Mouse (Mus musculus) Patski (cell line): ENCODE data around the gene Mtmr3. TPM values are rescaled to one million over a fixed set of nuclear protein-coding genes. Genes with fewer than 3 reads are reported as not detected.

Source experiments
- ATAC-seq: fragments of 100-300 bp; one replicate; pipeline ENCODE4 v1.8.0; 2021
- CTCF ChIA-PET: fragments of 350-600 bp; sonication (Branson Sonifier 250); formaldehyde crosslinking; loops from one replicate; lab custom pipeline; 2022; ENCODE audit warnings: inconsistent platforms; lab: Charles Lee
- POLR2A ChIA-PET: fragments of 350-600 bp; sonication (Branson Sonifier 250); formaldehyde crosslinking; loops from one replicate; lab custom pipeline; 2022; ENCODE audit warnings: antibody characterized with exemption, inconsistent platforms; lab: Charles Lee
- DNase-seq: peaks from one replicate; pipeline ENCODE4 v3.0.0-alpha.2; 2011; ENCODE audit warnings: low read depth, low spot score
- H3K27me3 ChIP-seq: fragments of 371-371 bp; one replicate; pipeline ENCODE4 v1.5.1; 2021
- CTCF ChIP-seq: fragments of 100-300 bp; IDR thresholded peaks from one replicate; pipeline ENCODE4 v1.5.1; 2021
- in situ Hi-C: fragments of 300-500 bp; cut with MboI; formaldehyde crosslinking; loops from 3 replicates; pipeline ENCODE4 v1.11.1; 2018; ENCODE audit warnings: low pct_unique_long_range_greater_than_20kb, mixed read lengths
- polyA plus RNA-seq: library from polyadenylated mRNA; unstranded; gene quantifications from one replicate; pipeline ENCODE4 v1.2.3, GENCODE M21; 2021

Gene Mtmr3
- 49.1 TPM for polyA plus RNA-seq

DNA sequence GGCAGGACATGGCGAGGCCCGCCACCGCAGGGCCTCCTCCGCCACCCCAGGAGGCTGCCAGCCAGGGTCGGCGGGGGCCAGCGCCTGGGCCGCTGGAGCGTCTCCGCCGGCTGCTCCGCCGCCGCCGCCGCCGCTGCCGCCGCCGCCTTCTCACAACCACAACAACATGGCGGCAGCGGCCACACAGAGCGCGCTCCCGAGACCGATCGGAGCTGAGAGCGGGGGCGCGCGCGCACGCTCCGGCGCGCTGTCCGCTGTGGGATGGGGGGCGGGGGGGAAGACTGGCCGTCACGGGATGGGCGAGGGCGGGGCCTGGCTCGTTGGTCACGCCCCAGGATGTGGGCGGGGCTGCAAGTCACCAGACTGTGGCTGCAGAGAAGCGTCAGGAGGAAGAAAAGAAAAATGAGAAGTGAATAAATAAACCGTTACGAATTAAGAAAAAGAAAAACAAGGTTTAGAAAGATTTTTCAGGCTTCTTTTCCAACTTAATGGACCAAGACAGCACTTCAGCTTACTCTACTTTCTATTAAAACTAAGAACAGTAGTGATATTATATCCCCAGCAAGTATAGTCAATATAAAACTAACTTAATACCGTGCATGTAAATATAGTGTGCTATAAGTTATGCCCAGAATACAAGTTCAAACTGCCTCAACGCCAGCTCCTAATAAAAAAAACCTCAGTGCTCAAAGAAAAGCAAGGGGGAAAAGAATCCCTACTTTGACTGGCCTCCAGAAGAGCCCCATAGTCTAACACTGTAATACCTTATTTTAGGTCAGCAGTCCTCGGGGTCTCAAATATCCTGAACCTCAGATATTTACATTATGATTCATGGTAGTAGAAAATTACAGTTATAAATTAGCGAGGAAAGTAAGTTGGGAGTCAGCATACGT, at the start of gene Mtmr3:
Gene Mtmr3, minus strand, starts transcription at position 256 of the 893 bp plus-strand sequence.
- DNase-seq (peak; percentile 51), ATAC-seq (peak; percentile 72)
- in situ Hi-C loops: loop anchor here (5.0 kb wide), 1 partner anchor 42 kb away; the partner anchor contains the start of gene Ascc2
- no peak for TF ChIP-seq CTCF
- CTCF ChIA-PET: no interaction called here
- POLR2A ChIA-PET: interaction anchor here (1.0 to 1.9 kb wide), 2 partner anchors 12 to 43 kb away, joined by 6 to 8 read pairs; partner anchors contain the start of gene Ascc2
- H3K27me3 ChIP-seq: no peaks in the 10 kb centered on the region

DNA sequence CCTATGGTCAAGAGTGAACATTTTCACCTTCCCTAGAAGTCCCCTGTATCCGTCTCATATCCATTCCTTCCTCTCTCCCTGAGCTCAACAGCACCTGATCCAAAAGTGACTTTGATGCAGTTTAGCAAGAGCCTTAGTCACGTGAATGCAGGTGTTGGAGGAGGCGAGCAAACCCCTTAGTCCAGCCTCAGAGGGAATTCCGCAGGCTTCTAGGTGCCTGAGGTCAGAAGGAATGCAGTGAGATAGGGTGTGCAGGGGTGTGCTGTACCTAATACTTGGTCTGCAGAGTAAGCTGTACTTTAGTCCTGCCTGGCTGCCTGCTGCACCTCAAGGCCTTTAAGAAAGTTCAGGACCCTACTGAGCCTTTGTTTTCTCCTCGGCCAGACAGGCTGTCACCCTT, 49.1 kb upstream of the Mtmr3 start:
- ChIA-PET POLR2A (no interaction called here), CTCF (no interaction called here)
- DNase-seq (no peak), ATAC-seq (no peak)
- no peak for TF ChIP-seq CTCF
- no peaks in the 10 kb centered on the region for H3K27me3 ChIP-seq
- in situ Hi-C loops: no loop called here

DNA sequence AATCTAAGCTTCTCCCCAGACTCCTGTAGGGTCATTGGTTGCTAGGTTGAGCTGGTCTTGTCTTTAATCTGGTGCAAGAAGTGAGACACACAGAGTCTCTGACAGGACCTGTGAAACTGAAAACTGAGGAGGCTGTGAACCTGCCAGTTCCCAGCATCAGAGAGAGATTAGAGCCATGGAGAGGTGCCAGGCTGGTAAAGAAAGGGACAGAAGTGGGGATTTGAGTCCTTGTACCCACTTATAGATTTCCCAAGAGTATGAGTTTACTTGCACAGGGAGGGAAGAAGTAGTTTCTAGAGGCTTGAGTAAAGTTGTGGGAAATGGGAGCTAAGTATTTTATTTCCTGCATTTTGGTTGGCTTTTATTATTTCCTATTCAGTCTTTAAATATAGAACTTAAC, 46.5 kb upstream of the Mtmr3 start:
- H3K27me3 ChIP-seq: no peaks in the 10 kb centered on the region
- ATAC-seq (no peak), DNase-seq (no peak)
- ChIA-PET CTCF (no interaction called here), POLR2A (no interaction called here)
- TF ChIP-seq CTCF: no peak
- in situ Hi-C loops: no loop called here

DNA sequence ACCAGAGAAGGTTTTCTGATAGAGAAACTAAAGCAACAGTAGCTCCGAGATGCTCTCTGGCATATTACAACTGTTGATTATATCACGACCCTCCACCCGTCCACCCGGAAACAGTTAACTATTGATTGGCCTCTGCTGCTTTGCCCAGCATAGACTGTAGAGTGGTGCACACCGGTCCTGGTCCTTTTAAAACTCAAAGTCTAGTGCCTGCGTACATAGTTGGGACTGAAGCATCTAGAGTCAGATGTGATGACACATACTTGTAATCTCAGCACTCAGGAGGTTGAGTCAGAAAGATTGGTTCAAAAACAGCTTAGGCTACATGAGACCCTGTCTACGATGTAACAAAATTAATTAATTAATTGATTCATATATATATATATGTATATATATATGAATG, 43.6 kb upstream of the Mtmr3 start:
- DNase-seq (no peak), ATAC-seq (no peak)
- in situ Hi-C loops: loop anchor here (5.0 kb wide), 1 partner anchor 41 kb away; no protein-coding TSS in a partner anchor
- TF ChIP-seq CTCF: no peak
- POLR2A ChIA-PET: interaction anchor here (2.2 kb wide), 1 partner anchor 44 kb away, joined by 8 read pairs; the partner anchor contains the start of gene Mtmr3
- no peaks in the 10 kb centered on the region for H3K27me3 ChIP-seq
- CTCF ChIA-PET: no interaction called here

DNA sequence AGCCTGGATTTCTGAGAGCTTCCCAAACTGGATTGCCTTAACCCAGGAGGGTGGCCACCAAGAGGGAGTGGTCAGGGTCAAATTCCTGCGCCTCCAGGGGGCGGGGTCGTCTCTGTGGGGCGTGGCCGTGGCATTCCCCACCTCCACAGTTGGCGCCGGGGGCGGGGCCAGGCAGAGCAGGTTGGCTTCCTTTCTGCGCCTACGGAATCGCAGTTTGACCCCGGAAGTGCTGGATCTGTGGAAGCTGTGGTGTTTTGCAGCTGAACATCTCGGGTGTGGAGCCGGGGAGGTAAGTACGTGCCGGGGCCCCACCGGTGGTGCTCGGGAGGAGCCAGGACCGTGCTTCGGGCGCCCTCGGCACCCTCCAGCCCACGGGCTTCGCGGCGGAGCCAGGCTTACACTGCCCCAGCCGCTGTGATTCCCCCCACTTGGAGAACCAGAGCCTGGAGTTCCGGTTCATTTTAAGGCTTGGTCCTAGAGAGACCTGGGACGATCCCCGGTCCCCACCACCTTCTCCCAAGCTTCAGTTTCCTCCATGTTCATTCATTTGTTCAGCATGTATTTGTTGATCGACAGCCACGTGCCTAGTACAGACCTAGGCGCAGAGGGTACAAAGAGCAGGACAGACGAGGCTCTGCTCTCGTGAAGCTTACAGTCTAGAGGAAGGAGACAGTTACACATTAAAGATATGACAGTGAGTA, 43.0 kb upstream of the Mtmr3 start, which contains the start of gene Ascc2:
Gene Ascc2, plus strand, starts transcription at position 214 of the 701 bp plus-strand sequence.
- ChIA-PET CTCF (interaction anchor here (1.6 kb wide), 1 partner anchor 53 kb away, joined by 3 read pairs; no protein-coding TSS in a partner anchor), POLR2A (interaction anchor here (2.2 kb wide), 1 partner anchor 43 kb away, joined by 8 read pairs; the partner anchor contains the start of gene Mtmr3)
- ATAC-seq (peak; percentile 68), DNase-seq (no peak)
- H3K27me3 ChIP-seq: no peaks in the 10 kb centered on the region
- in situ Hi-C loops: loop anchor here (5.0 kb wide), 1 partner anchor 40 kb away; no protein-coding TSS in a partner anchor
- TF ChIP-seq CTCF: no peak

DNA sequence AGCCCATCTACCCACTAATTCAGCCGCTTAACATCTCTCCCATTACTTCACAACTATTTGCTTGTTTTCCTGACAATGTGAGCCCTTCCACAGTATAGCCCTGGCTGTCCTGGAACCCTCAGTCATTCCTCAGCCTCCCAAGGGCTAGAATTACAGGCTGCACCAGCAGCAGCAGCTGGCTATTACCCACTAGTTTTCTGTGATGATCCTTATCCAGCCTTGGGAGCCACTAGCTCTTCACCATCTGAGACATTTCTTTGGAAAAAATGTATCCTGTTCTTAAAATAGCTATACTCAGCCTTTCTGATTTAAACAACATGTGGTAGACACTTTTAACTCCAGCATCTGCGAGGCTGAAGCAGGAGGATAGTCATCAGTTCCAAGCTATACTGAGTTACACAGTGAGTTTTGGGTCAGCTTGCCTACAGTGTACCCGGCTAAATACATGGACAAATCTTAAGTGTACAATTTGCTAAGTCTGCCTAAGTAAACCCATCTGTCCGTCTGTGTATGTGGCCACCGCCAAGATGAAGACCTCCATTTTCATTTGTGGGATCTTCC, 42.2 kb upstream of the Mtmr3 start:
- CTCF ChIA-PET: interaction anchor here (1.6 kb wide), 1 partner anchor 53 kb away, joined by 3 read pairs; no protein-coding TSS in a partner anchor
- POLR2A ChIA-PET: no interaction called here
- DNase-seq (no peak), ATAC-seq (no peak)
- in situ Hi-C loops: loop anchor here (5.0 kb wide), 1 partner anchor 40 kb away; no protein-coding TSS in a partner anchor
- TF ChIP-seq CTCF: no peak
- H3K27me3 ChIP-seq: no peaks in the 10 kb centered on the region

DNA sequence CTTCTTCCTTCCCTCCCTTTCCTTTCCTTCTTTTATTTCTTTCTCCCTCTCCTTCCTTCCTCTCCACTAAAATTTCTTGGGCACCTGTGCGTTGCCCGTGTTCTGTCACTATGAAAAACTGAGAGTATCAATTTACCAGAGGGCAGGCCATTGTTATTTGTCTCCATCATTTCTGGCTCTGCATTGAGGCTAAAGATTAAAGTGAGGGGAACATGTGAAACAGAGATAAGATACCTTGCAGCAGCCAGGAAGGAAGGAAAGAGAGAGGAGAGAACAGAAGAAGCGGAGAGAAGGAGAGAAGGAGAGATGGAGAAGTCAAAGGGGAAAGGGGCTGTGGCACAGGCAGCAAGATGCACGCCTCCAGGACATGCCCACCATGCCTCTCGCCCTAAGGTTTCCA, 39.7 kb upstream of the Mtmr3 start:
- H3K27me3 ChIP-seq: no peaks in the 10 kb centered on the region
- ChIA-PET POLR2A (no interaction called here), CTCF (no interaction called here)
- TF ChIP-seq CTCF: no peak
- ATAC-seq (no peak), DNase-seq (no peak)
- in situ Hi-C loops: no loop called here

DNA sequence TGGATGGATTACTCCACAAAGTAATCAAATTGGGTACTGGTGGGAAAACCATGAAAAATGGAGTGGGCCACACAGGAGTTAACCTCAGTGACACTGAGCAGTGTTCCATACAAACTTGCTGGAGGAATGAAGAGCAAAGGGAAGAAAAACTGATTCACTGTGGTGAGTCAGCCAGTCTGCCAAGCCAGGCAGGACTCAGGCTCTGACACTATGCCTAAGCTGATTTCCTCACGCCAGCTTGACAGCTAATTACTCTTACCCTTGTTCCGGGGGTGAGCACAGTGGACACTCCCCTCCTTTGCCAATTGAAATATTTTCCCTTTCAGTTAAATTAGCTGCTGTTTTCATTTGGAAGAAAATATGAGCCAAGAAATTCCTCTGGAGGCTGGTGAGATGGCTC, 38.8 kb upstream of the Mtmr3 start:
- peak; percentile 66 for ATAC-seq
- TF ChIP-seq CTCF: no peak
- no peaks in the 10 kb centered on the region for H3K27me3 ChIP-seq
- peak; percentile 35 for DNase-seq
- ChIA-PET CTCF (no interaction called here), POLR2A (no interaction called here)
- in situ Hi-C loops: no loop called here

DNA sequence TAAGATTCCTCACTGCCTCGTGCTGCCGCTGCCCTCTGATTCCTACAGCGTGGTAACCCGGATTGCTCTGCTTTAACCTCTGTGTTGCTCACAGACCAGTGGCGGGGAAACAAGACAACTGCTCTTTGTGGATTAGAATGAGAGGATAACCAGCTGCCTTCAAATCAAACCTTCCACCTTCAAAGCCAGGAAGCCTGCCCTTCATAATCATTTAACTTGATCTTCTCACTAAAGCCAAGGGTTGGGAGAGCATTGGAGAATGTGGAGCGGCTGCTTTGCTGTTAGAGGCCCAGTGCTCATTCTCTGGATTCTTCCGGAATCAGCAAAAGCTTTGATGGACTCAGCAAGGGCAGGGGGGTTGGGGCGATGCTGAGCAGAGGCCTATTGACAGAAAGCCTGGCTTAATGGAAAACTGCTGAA, 35.2 kb upstream of the Mtmr3 start:
- ATAC-seq (no peak), DNase-seq (no peak)
- no peak for TF ChIP-seq CTCF
- in situ Hi-C loops: no loop called here
- H3K27me3 ChIP-seq: no peaks in the 10 kb centered on the region
- CTCF ChIA-PET: no interaction called here
- POLR2A ChIA-PET: no interaction called here

DNA sequence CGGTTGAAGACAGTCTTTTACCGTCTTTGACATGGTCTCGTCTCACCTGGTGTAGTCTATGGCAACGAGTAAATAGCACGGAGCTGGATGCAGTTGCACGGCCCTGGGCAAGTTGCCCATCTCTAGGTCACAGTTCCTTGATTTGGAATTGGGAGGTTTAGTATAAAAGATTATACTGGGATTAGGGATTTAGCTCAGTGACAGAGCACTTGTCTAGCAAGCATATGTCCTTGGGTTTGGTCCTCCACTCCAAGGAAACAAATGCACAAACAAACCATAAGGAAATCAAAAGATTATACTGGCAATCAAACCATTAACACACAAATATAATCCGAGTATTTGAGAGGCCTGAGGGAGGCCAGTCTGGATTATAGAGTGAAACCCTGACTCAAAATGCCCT, 33.0 kb upstream of the Mtmr3 start:
- ChIA-PET CTCF (no interaction called here), POLR2A (no interaction called here)
- in situ Hi-C loops: no loop called here
- no peaks in the 10 kb centered on the region for H3K27me3 ChIP-seq
- DNase-seq (no peak), ATAC-seq (no peak)
- TF ChIP-seq CTCF: no peak
